ENCODE assay signal across 14 mouse cellular contexts in the genomic region with DNA sequence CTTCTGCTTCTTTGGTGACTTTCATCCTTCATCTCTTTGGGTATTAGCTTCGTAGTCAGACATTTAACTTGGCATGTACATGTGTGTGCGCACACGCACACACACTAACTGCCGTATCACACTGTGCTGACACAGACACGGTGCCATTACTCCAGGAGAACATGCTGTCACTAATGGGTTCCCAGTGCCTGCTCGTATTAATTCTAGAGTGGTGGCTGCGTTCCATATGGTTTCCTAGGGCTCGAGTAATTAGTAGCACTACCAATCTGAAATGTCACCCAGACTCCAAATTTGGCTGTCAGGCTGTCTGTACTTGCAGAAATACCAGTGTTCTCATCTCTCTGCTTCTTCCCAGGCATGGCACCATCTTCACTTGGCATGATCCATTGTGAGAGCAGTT.
"Had no signal": no experiment of that assay in that cellular context is flagged by ENCODE, and none has a peak within 500 bp of the region (broad histone marks: within the 10 kb centered on the region; RNA-seq: fewer than 3 reads in every experiment).

No protein-coding gene starts in this region.

- H3K36me3 ChIP-seq: limb, embryonic 15.5 days; liver, embryonic 12.5 days; midbrain, embryonic 10.5 days; midbrain, embryonic 15.5 days had no signal

- H3K4me2 ChIP-seq: limb, embryonic 15.5 days; liver, embryonic 12.5 days; lung, embryonic 14.5 days; midbrain, embryonic 15.5 days had no signal

- H3K9ac ChIP-seq: limb, embryonic 15.5 days; liver, embryonic 12.5 days; lung, embryonic 14.5 days; midbrain, embryonic 15.5 days had no signal

- H3K4me1 ChIP-seq: limb, embryonic 15.5 days; liver, embryonic 12.5 days; midbrain, embryonic 15.5 days had no signal

- H3K27me3 ChIP-seq: limb, embryonic 15.5 days; liver, embryonic 12.5 days; midbrain, embryonic 15.5 days had no signal

- H3K4me3 ChIP-seq: layer of hippocampus, adult 2 months; limb, embryonic 15.5 days; liver, embryonic 12.5 days; midbrain, embryonic 10.5 days; midbrain, embryonic 15.5 days had no signal

- H3K9me3 ChIP-seq: limb, embryonic 15.5 days; liver, embryonic 12.5 days; midbrain, embryonic 10.5 days; midbrain, embryonic 15.5 days had no signal

- DNase-seq: kidney, adult 11 months; kidney, adult 9 months; kidney, postnatal 36 days; lung, embryonic 14.5 days; lung, postnatal 10 days; lung, postnatal 4 days; right cerebral cortex, postnatal 14 days; thymus, postnatal 36 days had no signal

- ATAC-seq: liver, embryonic 12.5 days; midbrain, embryonic 15.5 days had no signal

- H3K27ac ChIP-seq: kidney, postnatal 0 days; layer of hippocampus, adult 2 months; limb, embryonic 15.5 days; liver, embryonic 12.5 days; midbrain, embryonic 10.5 days; midbrain, embryonic 15.5 days had no signal
